Mouse (Mus musculus) lung, adult 2 months (tissue): ENCODE results near the gene Mtmr14.

Source experiments
- CTCF ChIP-seq: fragments of 200-500 bp; IDR thresholded peaks from 2 replicates; pipeline ENCODE4 v1.5.1; 2011; ENCODE audit warnings: mild to moderate bottlenecking, low read length, control low read depth; ENCODE audit not compliant: insufficient read depth
- POLR2A ChIP-seq: fragments of 200-500 bp; IDR thresholded peaks from 2 replicates; pipeline ENCODE4 v1.6.1; 2011; ENCODE audit warnings: low read depth, mild to moderate bottlenecking, control low read depth, low read length, borderline replicate concordance; ENCODE audit errors: extremely low read depth

DNA sequence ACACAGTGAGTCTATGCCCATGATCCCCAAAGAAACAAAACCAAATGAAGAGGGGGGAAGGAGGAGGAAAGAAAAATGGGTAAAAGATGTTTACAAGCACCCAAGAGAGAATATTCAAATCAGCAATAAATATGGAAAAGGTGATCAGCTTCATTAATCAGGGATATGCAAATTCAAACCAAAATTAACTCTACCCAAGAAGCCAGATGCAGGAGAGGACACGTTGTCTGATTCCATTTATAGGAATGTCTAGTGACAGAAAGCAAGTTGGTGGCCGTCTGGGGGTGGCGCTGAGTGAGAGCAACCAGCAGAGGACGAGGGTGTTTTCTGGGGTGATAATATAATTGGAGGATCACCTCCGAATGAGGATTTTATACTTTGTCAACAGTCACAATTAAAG lies 2.5 kb upstream of the Mtmr14 start:
- no peak for TF ChIP-seq CTCF
- TF ChIP-seq POLR2A = no peak
